Mouse (Mus musculus) liver, embryonic 11.5 days (tissue): ENCODE results near the gene Rbmxl2. TPM values are rescaled to one million over a fixed set of nuclear protein-coding genes. Genes with fewer than 3 reads are reported as not detected.

Experiments used
- ATAC-seq: fragments of 200-750 bp; cut with Nextera tagmentation; replicated peaks from 2 replicates; pipeline ENCODE4 v1.8.0; 2017; ENCODE audit warnings: moderate number of reproducible peaks, mild to moderate bottlenecking, moderate TSS enrichment, moderate library complexity; ENCODE audit not compliant: low FRiP score
- DNase-seq: peaks from one replicate; pipeline ENCODE4 v3.0.0-alpha.2; 2017; ENCODE audit warnings: low spot score
- H3K27ac ChIP-seq: fragments of 300-500 bp; sonication (generic); 2 replicates; pipeline ENCODE4 v1.5.1; 2014; ENCODE audit warnings: mild to moderate bottlenecking, low read depth, low read length, control low read depth
- H3K27me3 ChIP-seq: fragments of 300-500 bp; sonication (generic); replicated peaks from 2 replicates; pipeline ENCODE4 v1.6.1; 2014; ENCODE audit warnings: low read length, mixed read lengths; ENCODE audit not compliant: control insufficient read depth, insufficient read depth
- H3K36me3 ChIP-seq: fragments of 300-500 bp; sonication (generic); 2 replicates; pipeline ENCODE4 v1.6.1; 2014; ENCODE audit warnings: mild to moderate bottlenecking, low read length, moderate library complexity, mixed read lengths; ENCODE audit not compliant: control insufficient read depth, insufficient read depth
- H3K4me1 ChIP-seq: fragments of 300-500 bp; sonication (generic); replicated peaks from 2 replicates; pipeline ENCODE4 v1.6.1; 2014; ENCODE audit warnings: low read length, mixed read lengths; ENCODE audit not compliant: control insufficient read depth, insufficient read depth
- H3K4me2 ChIP-seq: fragments of 300-500 bp; sonication (generic); 2 replicates; pipeline ENCODE4 v1.6.1; 2014; ENCODE audit warnings: mild to moderate bottlenecking, control low read depth, moderate library complexity
- H3K4me3 ChIP-seq: fragments of 300-500 bp; sonication (generic); 2 replicates; pipeline ENCODE4 v1.5.1; 2014; ENCODE audit warnings: low read depth, low read length, control low read depth
- H3K9ac ChIP-seq: fragments of 300-500 bp; sonication (generic); 2 replicates; pipeline ENCODE4 v1.6.1; 2014; ENCODE audit warnings: low read depth, low read length, control low read depth
- H3K9me3 ChIP-seq: fragments of 300-500 bp; sonication (generic); 2 replicates; pipeline ENCODE4 v1.6.1; 2016; ENCODE audit warnings: low read length, inconsistent platforms, mixed read lengths; ENCODE audit not compliant: control insufficient read depth
- WGBS: fragments of 180-500 bp; shearing (Covaris S2); extraction: QIAGEN DNeasy Blood & Tissue Kit; methylation state at CpG from one replicate; pipeline ENCODE4 v1.1.7; 2014; 5-methylcytosine and 5-hydroxymethylcytosine counted together
- polyA plus RNA-seq: library from polyadenylated mRNA; unstranded; fragments of >200 nt; fragmentation: Nextera tagmentation; extraction: Ambion mirVana; gene quantifications from 2 replicates; pipeline ENCODE4 v1.2.1, GENCODE M21; 2014

Gene Rbmxl2
- polyA plus RNA-seq, 1 experiment from 2014 or later, result not detected

GRCm38 (mm10) chr7:107237498-107237897 is 28.3 kb downstream of the Rbmxl2 start:
- 66% methylated on average over 3 of the region's 3 CpGs for WGBS
- Histone ChIP-seq H3K9ac (no peak overlapping the region), H3K4me2 (no peak overlapping the region), H3K27ac (no peak overlapping the region), H3K4me3 (no peak overlapping the region), H3K4me1 (no peaks in the 10 kb centered on the region), H3K9me3 (no peaks in the 10 kb centered on the region), H3K36me3 (no peaks in the 10 kb centered on the region), H3K27me3 (no peaks in the 10 kb centered on the region)
- ATAC-seq (no peak), DNase-seq (no peak)

DNA sequence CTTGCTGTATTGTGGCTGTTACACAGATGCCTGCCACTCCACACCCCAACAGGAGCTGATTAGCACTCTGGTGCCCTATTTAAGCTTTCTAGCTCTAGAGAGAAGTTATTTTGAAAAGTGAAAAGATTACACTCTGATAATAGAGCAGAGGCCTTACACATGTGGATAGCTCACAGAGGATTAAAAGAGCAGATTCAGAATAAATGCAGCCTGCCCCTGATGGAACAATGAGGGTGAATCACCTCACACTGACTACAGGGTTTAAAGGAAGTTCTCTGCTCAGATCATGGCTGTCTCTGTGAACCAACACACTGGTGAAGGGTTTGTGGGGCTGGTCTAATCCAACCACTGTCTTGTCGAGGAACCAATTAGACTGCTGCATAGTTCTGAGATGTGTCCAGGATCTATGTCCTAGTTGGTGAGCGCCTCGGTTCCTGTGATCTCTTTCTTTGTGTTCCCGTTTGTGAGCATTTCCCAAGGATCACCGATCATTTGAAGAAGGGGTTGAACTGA is 32.2 kb downstream of the Rbmxl2 start:
- no peak for DNase-seq
- Histone ChIP-seq H3K36me3 (no peaks in the 10 kb centered on the region), H3K27ac (no peak overlapping the region), H3K27me3 (no peaks in the 10 kb centered on the region), H3K4me1 (no peaks in the 10 kb centered on the region), H3K4me2 (no peak overlapping the region), H3K9ac (no peak overlapping the region), H3K9me3 (no peaks in the 10 kb centered on the region), H3K4me3 (no peak overlapping the region)
- ATAC-seq, result no peak
- WGBS, result 85% methylated on average over 5 of the region's 5 CpGs

DNA sequence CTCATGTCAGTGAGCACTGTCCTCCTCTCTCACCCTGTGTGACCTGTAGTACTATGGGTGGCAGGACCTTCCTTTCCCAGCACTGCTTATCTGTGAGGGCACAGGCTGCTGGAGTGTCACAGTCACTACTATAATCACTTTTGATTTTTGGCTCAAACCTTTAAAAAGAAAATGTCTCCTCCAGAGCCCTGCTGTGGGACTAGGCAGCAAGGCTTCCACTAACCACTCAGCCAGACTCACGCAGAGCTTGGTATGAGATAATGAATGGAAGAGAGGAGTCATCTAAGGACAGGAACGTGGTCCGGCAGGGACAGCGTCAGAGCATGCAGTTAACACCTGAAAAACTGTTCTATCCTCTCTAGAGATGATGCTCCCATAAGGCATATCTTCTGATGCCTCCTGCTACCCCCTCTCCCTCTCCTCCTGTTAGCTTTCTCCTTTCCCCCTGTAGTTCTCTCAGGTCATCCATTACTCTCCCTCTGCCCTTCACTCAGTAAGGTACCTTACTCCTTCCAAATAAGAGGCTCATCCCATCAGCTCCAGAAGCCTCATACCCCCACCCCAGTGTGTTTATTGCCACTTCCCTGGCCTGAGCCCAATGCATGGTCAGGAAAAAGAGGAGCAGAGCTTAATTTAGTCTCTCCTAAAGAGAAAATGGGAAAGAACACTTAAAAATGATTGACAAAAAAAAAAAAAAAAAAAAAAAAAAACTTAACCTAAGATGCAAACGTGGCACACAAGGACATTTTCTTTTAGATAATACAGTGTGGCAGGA is 41.2 kb downstream of the Rbmxl2 start:
- H3K27me3 ChIP-seq, result no peaks in the 10 kb centered on the region
- H3K36me3 ChIP-seq, result no peaks in the 10 kb centered on the region
- WGBS, result 73% methylated on average over 5 of the region's 5 CpGs
- ATAC-seq, result no peak
- no peak overlapping the region for H3K27ac ChIP-seq
- H3K4me2 ChIP-seq, result no peak overlapping the region
- H3K9me3 ChIP-seq, result no peaks in the 10 kb centered on the region
- DNase-seq, result no peak
- H3K4me3 ChIP-seq, result no peak overlapping the region
- no peak overlapping the region for H3K9ac ChIP-seq
- H3K4me1 ChIP-seq, result no peaks in the 10 kb centered on the region

GRCm38 (mm10) chr7:107253355-107253754 is 44.1 kb downstream of the Rbmxl2 start:
- Histone ChIP-seq H3K27me3 (no peaks in the 10 kb centered on the region), H3K9ac (no peak overlapping the region), H3K27ac (no peak overlapping the region), H3K4me2 (no peak overlapping the region), H3K4me1 (no peaks in the 10 kb centered on the region), H3K36me3 (no peaks in the 10 kb centered on the region), H3K4me3 (no peak overlapping the region), H3K9me3 (no peaks in the 10 kb centered on the region)
- WGBS, result 78% methylated on average over 3 of the region's 3 CpGs
- no peak for DNase-seq
- no peak for ATAC-seq

- Histone ChIP-seq H3K27ac (no peak overlapping the region), H3K4me1 (no peaks in the 10 kb centered on the region), H3K27me3 (no peaks in the 10 kb centered on the region), H3K4me2 (no peak overlapping the region), H3K9ac (no peak overlapping the region), H3K4me3 (no peak overlapping the region), H3K9me3 (no peaks in the 10 kb centered on the region), H3K36me3 (no peaks in the 10 kb centered on the region)
- DNase-seq (no peak), ATAC-seq (no peak)
- WGBS, result 80% methylated on average over 5 of the region's 5 CpGs
Measured at GRCm38 (mm10) chr7:107259936-107260335, 50.7 kb downstream of the Rbmxl2 start.

Other genes with a start within 250 kb of the Rbmxl2 start
- not detected in 2 replicates for gene Olfr6, start 245.5 kb upstream of the Rbmxl2 start, polyA plus RNA-seq
- not detected in 2 replicates for gene Olfr711, start 234.0 kb upstream of the Rbmxl2 start, polyA plus RNA-seq
- gene Olfr2, start 203.4 kb upstream of the Rbmxl2 start, polyA plus RNA-seq, result not detected in 2 replicates
- not detected in 2 replicates for gene Olfr713, start 178.3 kb upstream of the Rbmxl2 start, polyA plus RNA-seq
- not detected in 2 replicates for gene Olfr714, start 138.5 kb upstream of the Rbmxl2 start, polyA plus RNA-seq
- gene Olfr17, start 116.2 kb upstream of the Rbmxl2 start, polyA plus RNA-seq, result not detected in 2 replicates
- not detected in 2 replicates for gene Olfr715b, start 99.1 kb upstream of the Rbmxl2 start, polyA plus RNA-seq
- gene Olfr715, start 78.4 kb upstream of the Rbmxl2 start, polyA plus RNA-seq, result not detected in 2 replicates
- gene Olfr716, start 71.1 kb upstream of the Rbmxl2 start, polyA plus RNA-seq, result not detected in 2 replicates
- not detected in 2 replicates for gene Nlrp14, start 42.5 kb upstream of the Rbmxl2 start, polyA plus RNA-seq
- 2.1 and 2.2 TPM in 2 replicates for gene Syt9, start 161.3 kb downstream of the Rbmxl2 start, polyA plus RNA-seq